Mouse (Mus musculus) spleen, adult 2 months (tissue): ENCODE measurements around the gene Serpind1. TPM values are rescaled to one million over a fixed set of nuclear protein-coding genes. Genes with fewer than 3 reads are reported as not detected.

Experiments
- DNase-seq, 2 experiments: peaks; one replicate each; pipeline versions ENCODE4 v3.0.0 to v3.0.0-alpha.2; 2012 to 2021; ENCODE audit warnings: low spot score in 2 of 2, low read depth in 1 of 2
- H3K27ac ChIP-seq: fragments of 200-500 bp; 2 replicates; pipeline ENCODE4 v1.5.1; 2012; ENCODE audit warnings: low read length, inconsistent platforms; ENCODE audit not compliant: insufficient read depth
- H3K27me3 ChIP-seq: fragments of 200-500 bp; 2 replicates; pipeline ENCODE4 v1.6.1; 2012; ENCODE audit warnings: mild to moderate bottlenecking, moderate library complexity, low read length, inconsistent platforms; ENCODE audit not compliant: control insufficient read depth, insufficient read depth
- H3K36me3 ChIP-seq: fragments of 200-500 bp; 2 replicates; pipeline ENCODE4 v1.6.1; 2012; ENCODE audit warnings: mild to moderate bottlenecking, low read length, inconsistent platforms; ENCODE audit not compliant: control insufficient read depth, insufficient read depth
- H3K4me1 ChIP-seq: fragments of 200-500 bp; 2 replicates; pipeline ENCODE4 v1.6.1; 2011; ENCODE audit warnings: inconsistent platforms; ENCODE audit not compliant: control insufficient read depth, insufficient read depth, insufficient read length
- H3K4me3 ChIP-seq: fragments of 200-500 bp; 2 replicates; pipeline ENCODE4 v1.5.1; 2011; ENCODE audit warnings: mild to moderate bottlenecking, inconsistent platforms; ENCODE audit not compliant: insufficient read depth, insufficient read length; ENCODE audit errors: extremely low read depth
- CTCF ChIP-seq: fragments of 200-500 bp; IDR thresholded peaks from 2 replicates; pipeline ENCODE4 v1.5.1; 2011; ENCODE audit warnings: mild to moderate bottlenecking, inconsistent platforms; ENCODE audit not compliant: insufficient read depth, insufficient read length, insufficient replicate concordance; ENCODE audit errors: extremely low read depth
- POLR2A ChIP-seq: fragments of 200-500 bp; IDR thresholded peaks from 2 replicates; pipeline ENCODE4 v1.6.1; 2011; ENCODE audit warnings: low read depth, low read length, inconsistent platforms
- WGBS: fragments of 180-500 bp; shearing (Covaris S2); methylation state at CpG from one replicate; pipeline ENCODE4 v1.1.7; 2018; 5-methylcytosine and 5-hydroxymethylcytosine counted together
- polyA plus RNA-seq: library from polyadenylated mRNA; depleted of rRNA; stranded (reverse); fragments of >200 nt; gene quantifications from 2 replicates; pipeline ENCODE4 v1.2.3, GENCODE M21; 2012; rRNA removed

The Serpind1 gene
- 0.05 and 0.14 TPM in 2 replicates for polyA plus RNA-seq

DNA sequence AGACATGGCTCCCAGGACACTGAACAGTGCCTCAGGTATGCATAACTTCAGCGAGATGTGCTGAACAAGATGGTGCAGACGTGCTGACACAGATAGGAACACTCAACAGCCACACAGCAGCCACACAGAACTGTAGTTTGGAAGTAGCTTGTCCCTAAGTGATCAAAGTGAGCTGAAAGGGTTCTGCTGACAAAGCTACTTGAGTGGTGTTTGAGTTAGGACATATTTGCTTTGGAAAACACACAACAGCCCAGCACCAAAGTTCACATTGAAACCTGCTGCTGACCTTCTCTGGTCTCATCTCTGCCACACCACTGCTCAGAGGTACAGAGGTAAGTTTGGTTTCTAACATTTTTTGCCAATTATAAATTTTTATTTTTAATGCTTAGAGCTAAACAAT lies at the start of gene Serpind1:
Gene Serpind1 (plus strand): TSS at position 256 of the 400 bp plus-strand sequence.
- 87% methylated on average over 2 of the region's 2 CpGs for WGBS
- TF ChIP-seq CTCF (no peak), POLR2A (no peak)
- peaks cover 2% of the 10 kb centered on the region; the same call in 1 of the 2 replicates for H3K36me3 ChIP-seq
- H3K27me3 ChIP-seq: no peaks in the 10 kb centered on the region
- DNase-seq: no peak
- no peak within 1 kb of the TSS for H3K4me3 ChIP-seq
- no peaks in the 10 kb centered on the region for H3K4me1 ChIP-seq
- H3K27ac ChIP-seq: no peak within 1 kb of the TSS

DNA sequence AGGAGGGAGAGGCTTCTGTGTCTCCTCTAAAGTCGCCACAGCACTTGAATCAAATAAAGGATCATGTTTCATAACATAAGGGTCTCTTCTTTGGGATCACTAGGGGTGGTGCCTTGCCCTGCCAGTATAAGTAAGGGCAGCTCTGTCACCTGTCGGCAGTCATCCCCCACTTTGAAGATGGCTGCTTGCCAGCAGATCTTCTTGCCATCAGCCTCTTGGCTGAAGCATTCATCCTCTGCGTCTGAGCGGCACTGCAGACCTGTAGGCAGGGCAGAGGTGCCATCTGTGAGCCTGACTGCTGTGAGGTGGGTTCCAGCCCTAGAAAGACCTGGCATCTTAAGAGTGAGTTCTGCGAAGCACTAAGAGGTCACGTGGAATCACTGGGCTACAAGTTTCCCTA lies 48.0 kb upstream of the Serpind1 start:
- no peaks in the 10 kb centered on the region for H3K4me1 ChIP-seq
- H3K4me3 ChIP-seq: no peak overlapping the region
- WGBS: 93% methylated on average over 6 of the region's 6 CpGs
- DNase-seq: no peak
- H3K27ac ChIP-seq: no peak overlapping the region
- no peak for TF ChIP-seq CTCF
- no peak for TF ChIP-seq POLR2A
- no peaks in the 10 kb centered on the region for H3K27me3 ChIP-seq
- peaks cover 31% of the 10 kb centered on the region for H3K36me3 ChIP-seq

DNA sequence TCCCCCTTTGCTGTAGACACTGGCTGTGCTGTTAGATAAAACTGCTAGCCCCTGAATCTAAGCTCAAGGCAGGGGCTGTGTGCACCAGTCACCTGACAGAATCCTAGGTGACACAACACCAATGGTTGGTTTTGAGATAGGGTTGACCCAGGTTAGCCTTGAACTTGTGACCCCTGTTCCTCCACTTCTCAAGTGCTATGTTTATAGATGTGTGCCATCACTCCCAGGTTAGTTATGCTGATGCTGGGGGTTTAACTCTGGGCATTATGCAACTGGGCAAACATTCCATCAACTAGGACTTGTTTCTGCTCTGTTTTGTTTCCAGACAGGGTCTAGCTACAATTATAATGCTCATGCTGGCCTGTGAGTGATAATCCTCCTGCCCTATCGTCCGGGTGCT lies 44.1 kb upstream of the Serpind1 start:
- H3K36me3 ChIP-seq: peaks cover 23% of the 10 kb centered on the region
- H3K4me3 ChIP-seq: no peak overlapping the region
- H3K4me1 ChIP-seq: no peaks in the 10 kb centered on the region
- no peaks in the 10 kb centered on the region for H3K27me3 ChIP-seq
- H3K27ac ChIP-seq: no peak overlapping the region
- no peak for DNase-seq
- TF ChIP-seq POLR2A: no peak
- TF ChIP-seq CTCF: no peak
- WGBS: 92% methylated on average over 2 of the region's 2 CpGs

DNA sequence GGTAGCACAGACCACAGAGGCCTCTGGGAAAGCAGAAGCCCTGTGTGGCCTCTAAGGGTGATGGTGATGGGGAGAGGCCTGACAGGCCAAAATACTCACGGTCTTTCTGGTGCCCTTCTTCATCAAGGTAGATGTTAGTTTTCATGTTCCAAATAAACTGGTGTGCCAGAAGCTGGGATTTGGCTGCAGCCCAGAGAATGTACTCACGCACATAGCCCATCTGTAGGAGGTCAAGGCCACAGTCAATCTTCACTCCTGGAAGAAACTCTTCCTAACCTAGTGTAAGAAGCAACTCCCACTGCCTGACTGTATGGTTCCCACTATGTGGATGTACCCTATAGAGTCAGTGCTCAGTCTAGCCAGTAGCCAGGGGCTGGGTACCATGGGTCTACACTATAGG lies 40.2 kb upstream of the Serpind1 start:
- no peak for TF ChIP-seq POLR2A
- TF ChIP-seq CTCF: no peak
- Histone ChIP-seq H3K4me3 (no peak overlapping the region), H3K27ac (no peak overlapping the region), H3K27me3 (no peaks in the 10 kb centered on the region), H3K4me1 (no peaks in the 10 kb centered on the region), H3K36me3 (peaks cover 17% of the 10 kb centered on the region)
- no peak for DNase-seq
- WGBS: 96% methylated on average over 2 of the region's 2 CpGs

DNA sequence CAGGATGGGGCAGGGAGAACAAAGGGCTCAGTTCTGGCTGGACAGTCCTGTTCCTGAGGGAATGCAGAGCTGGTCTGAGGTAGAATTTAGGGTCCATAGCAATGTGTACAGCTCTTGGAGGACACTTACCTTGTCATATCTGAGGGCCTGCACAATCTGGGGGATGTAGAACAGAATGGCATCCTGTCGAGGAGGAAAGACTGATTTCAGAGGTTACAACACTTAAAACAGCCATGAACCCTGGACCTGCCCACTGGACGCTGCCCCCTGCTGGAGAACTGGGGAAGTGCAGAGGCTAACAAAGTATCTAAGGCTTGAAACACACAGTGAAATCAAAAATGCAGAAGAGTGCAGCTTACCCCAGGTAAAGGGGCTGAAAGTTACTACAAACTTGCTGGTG lies 38.4 kb upstream of the Serpind1 start:
- Histone ChIP-seq H3K4me3 (no peak overlapping the region), H3K27me3 (no peaks in the 10 kb centered on the region), H3K4me1 (no peaks in the 10 kb centered on the region), H3K36me3 (peaks cover 27% of the 10 kb centered on the region), H3K27ac (no peak overlapping the region)
- WGBS: 2% methylated on average over 2 of the region's 2 CpGs
- TF ChIP-seq CTCF: peak; percentile 91; the same call in 1 of the 2 replicates
- no peak for TF ChIP-seq POLR2A
- peak; percentile 21 to 76 for DNase-seq

DNA sequence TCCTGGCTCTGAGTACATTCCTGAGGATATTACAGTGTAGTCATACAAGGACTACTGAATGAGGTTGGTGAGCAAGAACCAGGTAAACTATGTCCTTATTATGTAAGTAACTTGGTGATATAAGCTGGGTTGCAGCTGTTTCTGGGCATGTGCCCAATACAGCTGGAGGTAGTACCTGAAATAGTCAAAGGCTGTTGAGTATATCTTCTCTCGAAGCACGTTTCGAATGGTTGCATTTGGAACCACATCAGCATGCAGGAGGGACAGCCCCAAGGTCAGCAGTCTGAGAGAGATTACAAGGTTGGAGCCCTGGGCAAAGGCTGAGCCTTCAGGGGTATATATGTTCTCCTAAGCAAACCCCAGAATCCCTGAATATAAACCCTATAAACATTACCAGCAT lies 30.4 kb upstream of the Serpind1 start:
- no peak for TF ChIP-seq POLR2A
- TF ChIP-seq CTCF: no peak
- Histone ChIP-seq H3K36me3 (peaks cover 33% of the 10 kb centered on the region), H3K27ac (no peak overlapping the region), H3K4me1 (peaks cover 8% of the 10 kb centered on the region; the same call in 1 of the 2 replicates), H3K27me3 (no peaks in the 10 kb centered on the region), H3K4me3 (no peak overlapping the region)
- peak in 1 of 2 experiments; percentile 18 for DNase-seq
- WGBS: 46% methylated on average over 3 of the region's 3 CpGs

DNA sequence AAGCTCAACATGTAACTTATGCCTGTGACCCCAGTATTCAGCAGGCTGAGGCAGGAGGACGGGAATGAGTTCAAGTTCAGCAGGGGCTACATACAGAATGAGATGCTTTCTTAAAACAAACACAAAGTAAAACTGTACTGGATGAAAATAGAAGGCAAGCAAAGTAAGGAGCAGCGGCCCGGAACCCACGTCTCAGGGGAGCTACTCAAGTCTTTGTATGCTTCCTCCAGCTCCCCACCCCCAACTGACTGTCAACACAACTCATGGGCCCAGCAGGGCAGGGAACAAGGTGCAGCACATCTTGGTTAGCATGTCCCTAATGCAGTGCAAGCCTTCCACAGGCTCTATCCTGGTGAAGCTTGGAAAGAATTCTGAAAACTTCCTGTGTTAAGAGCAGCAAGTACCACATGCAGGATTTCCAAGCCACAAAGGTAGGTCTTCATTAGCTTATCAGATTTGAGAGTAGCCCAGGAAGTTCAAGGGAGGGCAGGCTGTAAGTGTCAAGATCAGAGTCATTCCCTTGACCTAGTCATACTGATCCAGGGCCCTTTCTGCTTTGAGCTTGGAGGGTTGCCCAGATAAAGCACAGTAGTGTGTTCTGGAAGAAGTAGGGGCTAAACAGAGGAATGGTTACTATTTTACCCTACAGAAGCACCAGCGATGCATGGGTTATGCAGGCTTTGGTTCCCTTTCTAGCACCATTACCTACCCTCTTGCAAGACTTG lies 27.5 kb upstream of the Serpind1 start:
- H3K27ac ChIP-seq: no peak overlapping the region
- H3K4me3 ChIP-seq: no peak overlapping the region
- no peak for TF ChIP-seq CTCF
- TF ChIP-seq POLR2A: no peak
- H3K4me1 ChIP-seq: peaks cover 8% of the 10 kb centered on the region; the same call in 1 of the 2 replicates
- DNase-seq: peak in 1 of 2 experiments; percentile 60
- H3K27me3 ChIP-seq: no peaks in the 10 kb centered on the region
- peaks cover 31% of the 10 kb centered on the region for H3K36me3 ChIP-seq
- 66% methylated on average over 5 of the region's 5 CpGs for WGBS
